Mouse (Mus musculus): ENCODE data around the gene Tns4. TPM values are rescaled to one million over a fixed set of nuclear protein-coding genes. Genes with fewer than 3 reads are reported as not detected.

Gene Tns4
- total RNA-seq, 2 experiments from 2014 or later = not detected

- no peak for DNase-seq
These were observed 28.8 kb upstream of the Tns4 start for GRCm38 (mm10) chr11:99117907-99118306.

GRCm38 (mm10) chr11:99115940-99116339 is 26.8 kb upstream of the Tns4 start:
- DNase-seq = no peak

GRCm38 (mm10) chr11:99113111-99113510 is 24.0 kb upstream of the Tns4 start:
- DNase-seq = no peak

DNA sequence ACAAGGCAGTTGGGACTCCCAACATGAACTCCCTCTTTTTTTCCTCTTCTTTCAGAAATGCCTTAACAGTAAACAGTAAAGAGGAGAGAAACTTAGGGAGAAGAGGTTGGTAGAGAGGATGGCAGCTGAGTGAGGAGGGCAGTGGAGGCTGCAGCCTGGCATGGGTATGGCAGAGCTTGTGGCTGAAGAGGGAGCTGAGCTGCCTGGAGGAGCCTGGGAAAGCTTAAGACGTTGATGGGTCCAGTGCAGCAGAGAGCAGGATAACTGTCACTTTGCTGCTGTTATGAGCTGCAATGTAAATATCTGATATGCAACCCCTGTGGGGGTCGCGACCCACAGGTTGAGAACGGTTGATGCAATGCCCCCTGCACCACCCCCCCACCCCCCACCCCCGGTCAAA is 23.6 kb upstream of the Tns4 start:
- DNase-seq = no peak

- DNase-seq = no peak
These were observed 22.5 kb upstream of the Tns4 start for GRCm38 (mm10) chr11:99111631-99112030.

DNA sequence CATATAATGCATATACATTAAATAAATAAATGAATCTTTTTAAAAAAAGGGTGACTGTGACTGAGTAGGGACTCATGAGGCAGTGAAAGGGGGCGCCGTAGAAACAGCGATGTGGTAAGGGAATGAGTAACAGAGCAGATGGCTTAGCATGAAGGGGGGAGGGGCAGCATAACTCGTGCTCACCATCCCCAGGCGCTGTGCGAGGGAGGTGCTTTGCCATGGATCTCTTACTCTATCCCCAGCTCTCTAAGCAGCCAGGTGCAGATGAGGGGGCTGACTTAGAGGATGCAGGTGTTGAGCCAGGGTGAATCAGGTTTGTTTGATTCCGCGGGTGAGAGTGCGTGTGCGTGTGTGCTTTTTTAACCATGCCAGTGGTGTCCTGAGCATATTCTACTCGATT is 22.0 kb upstream of the Tns4 start:
- peak; percentile 51 to 60 for DNase-seq

DNA sequence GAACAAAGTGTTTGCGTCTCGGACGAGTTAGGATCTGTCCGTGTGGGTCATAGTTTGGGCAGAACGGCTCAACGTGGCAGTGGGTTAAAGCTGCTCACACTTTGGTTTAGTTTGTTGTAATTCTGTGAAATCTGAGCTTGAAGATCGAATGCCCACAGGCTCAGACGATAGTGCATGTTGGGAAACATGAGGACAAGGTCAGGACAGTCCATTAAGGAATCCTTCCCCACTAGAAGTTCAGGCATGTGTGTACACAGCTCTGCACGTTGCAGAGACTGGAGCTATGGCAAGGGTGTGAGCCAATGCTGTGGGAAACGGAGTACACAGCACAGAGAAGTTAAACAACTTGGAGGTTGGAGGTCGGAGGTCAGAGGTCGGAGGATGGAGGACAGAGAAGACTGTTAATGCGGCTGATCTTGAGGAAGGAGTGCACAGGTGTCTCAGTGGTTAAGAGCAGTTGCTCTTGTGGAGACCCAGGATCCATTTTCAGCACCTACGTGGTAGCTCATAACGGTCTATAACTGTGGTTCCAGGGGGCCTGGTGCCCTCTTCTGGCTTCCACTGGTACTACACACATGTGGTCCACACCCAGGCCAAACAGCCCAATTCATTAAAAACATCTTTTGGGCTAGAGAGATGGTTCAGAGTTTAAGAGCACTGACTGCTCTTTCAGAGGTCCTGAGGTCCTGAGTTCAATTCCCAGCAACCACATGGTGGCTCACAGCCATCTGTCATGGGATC is 21.4 kb upstream of the Tns4 start:
- DNase-seq = no peak

GRCm38 (mm10) chr11:99108296-99108695 is 19.2 kb upstream of the Tns4 start:
- DNase-seq = no peak

- no peak for DNase-seq
These were observed 17.0 kb upstream of the Tns4 start for GRCm38 (mm10) chr11:99105981-99106726.

DNA sequence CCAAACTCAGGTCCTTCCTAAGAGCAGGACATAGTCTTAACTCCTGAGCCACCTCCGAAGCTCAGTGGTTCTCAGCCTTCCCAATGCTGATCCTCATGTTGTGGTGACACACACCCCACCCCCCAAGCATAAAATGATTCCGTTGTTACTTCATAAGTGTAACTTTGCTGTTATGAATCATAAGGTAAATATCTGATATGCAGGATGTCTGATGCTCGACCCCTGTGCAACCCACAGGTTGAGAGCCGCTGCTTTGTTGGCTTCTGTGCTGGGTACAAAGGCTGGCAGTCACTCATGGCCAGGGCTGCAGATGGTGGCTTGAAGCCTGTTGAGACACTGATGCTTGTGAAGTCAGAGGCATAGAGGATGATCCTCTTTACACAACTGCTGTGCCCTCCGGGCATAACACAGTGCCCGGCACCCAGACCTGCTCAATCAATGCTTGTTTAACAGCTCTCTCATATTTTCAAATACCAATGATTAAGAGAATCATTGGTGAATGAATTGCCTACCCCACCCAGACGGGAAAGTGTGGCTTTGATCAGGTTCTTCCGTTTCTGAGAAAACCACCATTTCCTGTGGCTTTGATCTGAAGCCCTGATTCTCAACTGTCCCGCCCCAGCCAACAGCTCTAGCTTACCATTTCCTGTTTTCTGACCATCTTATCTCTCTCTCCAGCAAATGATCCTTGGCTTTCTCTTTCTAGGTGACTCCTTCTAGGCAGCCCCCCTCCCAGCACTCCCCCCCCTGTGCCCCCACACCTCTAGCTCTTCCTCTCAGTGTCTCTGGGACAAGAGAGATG is 15.7 kb upstream of the Tns4 start:
- no peak for DNase-seq

- DNase-seq = no peak
These were observed 13.6 kb upstream of the Tns4 start for GRCm38 (mm10) chr11:99102575-99103270.

DNA sequence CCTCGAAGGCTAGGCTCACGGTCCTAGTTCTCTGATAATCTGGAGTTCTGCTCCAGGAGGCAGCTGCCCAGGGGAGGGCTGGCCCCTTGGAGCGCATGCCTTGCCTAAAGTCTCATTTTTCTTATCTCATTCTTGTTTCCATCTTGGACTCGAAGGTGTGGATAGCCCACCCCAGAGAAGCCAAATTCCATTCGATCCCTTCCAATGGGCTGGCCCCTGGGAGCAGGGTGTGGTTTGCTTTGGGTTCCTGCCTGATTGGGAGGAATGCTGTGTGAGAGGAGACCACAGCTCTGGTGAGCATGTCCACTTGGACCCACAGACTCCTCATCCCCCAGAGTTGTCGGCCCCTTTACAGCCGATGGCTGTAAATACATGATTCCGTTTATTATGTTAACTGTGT is 12.6 kb upstream of the Tns4 start:
- no peak for DNase-seq

DNA sequence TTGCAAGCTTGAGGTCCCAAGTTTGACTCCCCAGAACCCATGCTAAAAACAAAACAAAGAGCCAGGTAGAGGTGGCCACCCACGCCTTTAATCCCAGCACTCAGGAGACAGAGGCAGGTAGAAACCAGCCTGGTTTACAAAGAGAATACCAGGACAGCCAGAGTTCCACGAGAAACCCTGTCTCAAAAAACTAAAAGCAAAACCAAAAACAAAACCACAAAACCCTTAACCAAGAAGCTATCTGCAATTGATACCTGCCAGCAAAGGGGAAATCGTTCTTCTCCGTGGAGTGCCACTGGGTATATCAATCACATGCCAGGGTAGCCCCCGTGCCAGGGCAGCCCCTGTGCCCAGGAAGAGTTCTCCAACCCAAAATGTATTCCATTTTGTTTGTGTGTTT is 11.1 kb upstream of the Tns4 start:
- DNase-seq = no peak

DNA sequence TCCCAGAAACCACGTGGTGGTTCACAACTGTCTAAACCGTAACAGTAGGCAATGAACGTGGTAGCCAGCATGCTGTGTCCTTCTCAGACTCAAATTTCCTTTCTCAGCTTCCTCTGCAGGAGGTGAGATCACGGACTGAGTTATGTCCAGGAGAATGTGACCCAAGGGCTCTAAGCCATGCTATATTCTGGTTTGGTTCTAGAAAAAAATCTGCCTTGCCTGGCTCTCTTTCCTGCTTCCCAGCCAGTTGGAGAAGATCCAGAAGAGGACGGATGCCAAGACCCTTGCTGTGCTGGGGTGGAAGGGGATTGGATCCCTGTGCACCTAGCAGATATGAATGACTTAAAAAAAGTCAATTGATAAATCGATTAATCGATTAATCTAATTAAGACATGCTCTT is 10.4 kb upstream of the Tns4 start:
- DNase-seq = no peak

- DNase-seq = no peak
These were observed 9.8 kb upstream of the Tns4 start for GRCm38 (mm10) chr11:99098924-99099323.

- DNase-seq = peak in 1 of 2 experiments; percentile 23
These were observed 8.1 kb upstream of the Tns4 start for GRCm38 (mm10) chr11:99096996-99097774.

DNA sequence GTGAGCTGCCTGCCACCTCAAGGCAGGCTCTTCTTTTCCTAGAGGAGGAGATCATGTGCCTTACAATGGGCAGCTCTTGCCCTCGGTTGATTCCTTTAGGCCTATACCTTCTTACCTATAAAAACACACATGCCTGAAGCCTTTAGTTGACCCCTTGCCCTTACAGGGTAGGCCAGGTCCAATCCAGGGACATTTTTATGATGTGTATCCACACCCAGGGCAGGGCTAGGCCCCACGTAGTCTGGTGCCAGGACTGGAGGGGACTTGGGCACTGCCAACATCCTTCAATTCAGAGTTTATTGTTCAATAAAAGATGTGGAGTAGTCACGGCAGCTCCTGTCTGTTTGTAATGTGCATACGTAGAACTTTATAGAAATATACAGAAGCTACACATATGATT is 7.3 kb upstream of the Tns4 start:
- DNase-seq = no peak

GRCm38 (mm10) chr11:99095759-99096158 is 6.7 kb upstream of the Tns4 start:
- no peak for DNase-seq

DNA sequence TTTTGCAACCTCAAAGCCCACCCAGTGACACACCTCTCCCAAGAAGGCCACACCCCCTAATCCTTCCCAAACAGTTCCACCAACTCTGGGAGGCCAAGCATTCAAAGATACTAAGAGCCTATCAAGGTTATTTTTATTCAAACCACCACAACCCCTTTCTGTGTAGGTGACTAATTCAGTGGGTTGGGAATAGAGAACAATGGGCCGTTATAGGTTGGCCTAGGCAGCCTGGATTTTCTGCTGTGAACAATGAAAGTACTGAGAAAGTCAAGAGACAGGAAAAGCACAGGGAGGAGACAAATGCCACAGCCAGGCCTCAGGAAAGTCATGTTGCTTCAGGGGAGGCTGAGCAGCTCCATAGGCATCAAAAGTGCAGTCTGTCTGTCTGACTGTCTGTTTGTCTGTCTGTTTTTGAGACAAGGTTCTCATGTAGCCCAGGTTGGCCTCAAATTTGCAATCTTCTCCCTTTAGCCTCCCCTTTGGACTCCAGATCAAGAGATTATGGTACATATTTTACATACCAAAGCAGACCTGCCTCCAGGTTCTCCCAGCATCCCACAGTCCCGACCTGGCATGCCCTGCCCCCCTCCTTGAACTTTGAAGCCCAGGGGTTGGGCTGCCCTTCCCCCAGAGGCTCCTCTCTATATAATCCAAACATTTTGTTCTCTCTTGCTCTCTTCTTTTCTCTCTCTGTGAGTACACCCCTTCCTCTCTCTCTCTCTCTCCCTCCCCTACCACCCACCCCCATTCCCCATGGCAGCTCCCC is 6.0 kb upstream of the Tns4 start:
- no peak for DNase-seq

GRCm38 (mm10) chr11:99093740-99094139 is 4.6 kb upstream of the Tns4 start:
- no peak for DNase-seq

GRCm38 (mm10) chr11:99091666-99092065 is 2.6 kb upstream of the Tns4 start:
- no peak for DNase-seq
